Mouse (Mus musculus) adrenal gland, postnatal 25 days (tissue): ENCODE results near the gene Ifngr1. TPM values are rescaled to one million over a fixed set of nuclear protein-coding genes. Genes with fewer than 3 reads are reported as not detected.

Experiments
- DNase-seq: peaks from one replicate; pipeline ENCODE4 v3.0.0; 2021; ENCODE audit warnings: mixed read lengths
- total RNA-seq: library from RNA; stranded (reverse); gene quantifications from 2 replicates; pipeline ENCODE4 v1.2.3, GENCODE M21; 2021

Ifngr1 gene
- total RNA-seq, 1 experiment from 2014 or later = 36.6 TPM

DNA sequence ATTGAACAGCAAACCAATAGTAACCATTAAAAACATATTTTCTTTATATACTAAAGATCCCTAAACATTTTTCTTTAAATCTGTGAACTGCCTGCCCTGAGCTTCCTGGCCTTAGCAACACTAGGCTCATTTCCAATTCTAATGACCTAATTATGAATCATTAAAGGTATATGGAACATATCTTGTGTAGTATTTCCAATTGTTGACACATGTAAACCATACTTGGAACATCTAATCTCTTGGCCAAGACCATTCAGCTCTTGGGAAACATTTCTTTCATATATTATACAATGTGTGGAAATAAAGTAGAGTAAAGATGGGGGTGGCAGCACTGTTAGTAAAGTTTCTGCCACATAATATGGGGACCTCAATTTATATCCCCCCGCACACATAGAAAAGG is 47.9 kb downstream of the Ifngr1 start:
- no peak for DNase-seq

GRCm38 (mm10) chr10:19645119-19645518 is 53.4 kb downstream of the Ifngr1 start:
- DNase-seq = no peak

- no peak for DNase-seq
Measured at GRCm38 (mm10) chr10:19657426-19657825, 65.7 kb downstream of the Ifngr1 start.

Other genes with a start within 250 kb of the Ifngr1 start
- not detected in 2 replicates for gene Olig3, start 235.4 kb upstream of the Ifngr1 start, total RNA-seq
- gene Il22ra2, start 30.0 kb downstream of the Ifngr1 start, total RNA-seq = not detected in 2 replicates
- 2.8 and 6.1 TPM in 2 replicates for gene Il20ra, start 120.6 kb downstream of the Ifngr1 start, total RNA-seq